Mouse (Mus musculus): ENCODE data around the gene Adcy4.
A peak's percentile ranks its signal among the peaks of the same experiment; 100 is the strongest.

Gene Adcy4

DNA sequence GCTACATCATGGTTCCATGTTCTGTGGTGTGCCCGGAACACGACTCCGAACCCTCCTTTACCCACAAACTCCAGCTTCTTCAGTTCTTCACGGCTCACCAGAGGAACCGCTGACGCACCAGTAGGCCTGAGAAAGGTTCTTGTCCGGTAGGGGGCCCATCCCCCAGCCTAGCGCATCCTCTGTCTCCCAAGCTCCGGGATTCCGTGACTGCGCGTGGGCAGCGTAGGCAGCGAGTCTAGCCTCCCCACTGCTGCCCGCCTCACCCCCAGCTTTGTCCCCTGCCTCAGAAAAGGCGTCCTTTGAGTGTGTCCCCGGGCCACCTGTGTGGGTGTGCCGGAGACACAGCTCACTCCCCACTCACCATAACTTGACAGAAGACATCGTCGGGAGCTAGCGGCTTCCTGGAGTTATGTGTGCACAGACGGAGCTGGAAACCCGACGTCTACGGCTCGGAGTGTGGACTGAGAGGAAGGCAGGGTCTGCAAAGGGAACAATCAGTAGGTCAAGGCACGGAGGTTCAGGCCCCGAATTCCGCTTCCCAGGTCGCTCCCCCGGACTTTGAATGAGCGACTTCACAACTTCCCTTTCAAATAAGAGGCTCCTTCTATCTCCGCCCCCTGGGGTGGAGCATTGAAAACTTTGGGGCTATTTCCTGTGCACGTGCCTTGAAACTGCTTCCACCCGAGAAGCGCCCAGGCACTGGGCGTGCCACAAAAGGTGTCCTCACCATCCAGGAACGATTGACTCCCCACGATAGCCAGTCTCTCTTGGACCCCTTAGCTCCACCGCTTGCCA is 4.6 kb upstream of the Adcy4 start, which contains the start of gene Ripk3:
TSS of gene Ripk3 (minus strand) at position 610 of the 795 bp plus-strand sequence.
- DNase-seq (ENCODE audit: extremely low spot score): peak; percentile 36

DNA sequence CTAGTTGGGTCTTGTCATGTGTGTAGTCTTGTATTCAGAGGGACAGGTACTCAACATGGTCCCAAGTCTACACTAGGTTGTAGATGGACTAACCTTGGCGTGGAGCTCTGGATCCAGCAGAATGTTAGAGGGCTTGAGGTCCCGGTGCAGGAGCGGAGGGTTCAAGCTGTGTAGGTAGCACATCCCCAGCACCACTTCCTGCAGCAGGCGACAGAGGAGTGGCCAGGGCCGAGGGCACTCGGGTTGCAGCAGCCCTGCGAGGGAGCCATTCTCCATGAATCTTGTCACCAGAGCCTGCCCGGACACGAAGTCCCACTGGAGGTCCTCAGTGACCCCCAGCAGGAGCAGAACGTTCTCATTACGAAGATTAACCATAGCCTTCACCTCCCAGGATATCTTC is 3.8 kb upstream of the Adcy4 start:
- DNase-seq (ENCODE audit: extremely low spot score): no peak

DNA sequence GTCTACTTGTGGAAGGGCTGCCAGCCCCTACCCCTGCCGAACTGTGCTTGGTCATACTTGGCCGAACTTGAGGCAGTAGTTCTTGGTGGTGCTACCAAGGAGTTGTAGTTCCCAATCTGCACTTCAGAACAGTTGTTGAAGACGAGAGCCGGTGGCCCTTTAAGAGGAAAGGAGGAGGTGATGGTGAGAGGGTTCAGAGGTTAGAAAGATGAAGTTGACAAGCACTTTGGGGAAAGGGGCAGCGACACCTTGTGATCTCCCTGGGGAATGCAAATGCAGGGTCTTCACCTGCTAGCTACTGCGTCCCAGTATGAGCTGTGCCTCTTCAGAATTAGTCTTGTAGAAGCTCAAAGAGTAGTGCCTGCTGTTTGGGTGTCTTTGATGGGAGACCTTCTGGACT is 1.3 kb upstream of the Adcy4 start:
- DNase-seq (ENCODE audit: extremely low spot score): no peak

DNA sequence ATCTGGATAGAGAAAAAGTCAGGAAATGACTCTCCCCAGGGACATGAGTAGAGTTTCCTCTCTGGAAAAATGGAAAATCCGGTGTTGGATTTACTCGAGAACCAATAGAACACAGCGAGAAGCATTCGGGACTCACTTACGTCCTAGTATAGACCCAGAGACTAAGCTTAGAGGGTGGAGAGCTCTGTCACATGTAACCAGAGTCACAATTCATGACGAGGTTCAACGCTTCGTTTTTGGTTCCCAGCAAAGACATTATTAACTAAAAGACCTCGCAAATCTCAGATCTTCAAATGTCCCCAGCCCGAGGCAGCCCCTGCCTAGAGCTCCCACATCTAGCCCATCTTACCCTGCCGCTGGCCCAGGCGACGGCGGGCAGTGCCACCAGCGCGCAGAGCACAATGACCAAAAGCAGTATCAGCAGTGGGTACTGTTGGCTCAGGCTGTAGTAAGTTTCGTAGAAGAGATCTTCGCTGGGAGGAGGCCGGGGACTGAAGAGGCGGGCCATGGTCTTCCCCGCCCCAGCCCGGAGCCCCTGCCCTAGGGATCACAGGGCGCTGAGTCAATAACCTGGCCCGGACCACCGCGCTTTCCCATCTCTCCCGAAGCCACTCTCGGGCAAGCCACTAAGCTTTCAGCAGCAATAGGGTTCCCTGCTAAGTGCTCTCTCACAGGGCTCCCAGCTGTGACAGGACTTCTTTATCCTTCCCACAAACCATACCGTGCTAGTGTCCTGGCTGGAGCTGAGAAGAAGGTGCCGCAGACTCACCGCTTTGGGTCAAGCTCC is 531 bp downstream of the Adcy4 start:
- peak; percentile 45 for DNase-seq (ENCODE audit: extremely low spot score)

DNA sequence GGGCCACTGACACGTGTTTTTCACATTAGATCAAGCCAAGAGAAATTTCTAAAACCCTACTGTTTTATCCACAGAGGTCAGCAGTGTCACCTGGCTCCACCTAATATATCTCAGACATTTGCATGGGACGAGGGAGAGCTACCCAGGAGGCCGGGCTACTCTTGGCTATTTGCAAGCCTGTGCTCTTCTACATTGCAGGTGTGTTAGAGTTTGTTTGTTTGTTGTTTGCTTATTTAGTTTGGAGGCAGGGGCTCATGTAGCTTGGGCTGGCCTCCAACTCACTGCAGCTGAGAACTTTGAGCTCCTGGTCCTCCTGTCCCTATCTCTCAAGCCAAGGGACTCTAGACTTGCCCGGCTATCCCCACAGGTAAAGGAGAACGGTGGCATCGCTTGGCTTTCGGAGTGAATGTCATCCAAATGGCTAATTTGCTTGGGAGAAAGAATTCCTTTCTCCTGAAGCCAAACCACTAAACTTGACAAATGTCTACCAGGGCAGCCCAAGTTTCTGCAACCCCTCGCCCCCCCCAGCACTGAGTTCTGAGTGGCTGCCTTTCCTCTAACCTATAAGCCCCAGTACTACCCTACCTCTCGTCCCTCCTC is 1.4 kb downstream of the Adcy4 start:
- DNase-seq (ENCODE audit: extremely low spot score): no peak

DNA sequence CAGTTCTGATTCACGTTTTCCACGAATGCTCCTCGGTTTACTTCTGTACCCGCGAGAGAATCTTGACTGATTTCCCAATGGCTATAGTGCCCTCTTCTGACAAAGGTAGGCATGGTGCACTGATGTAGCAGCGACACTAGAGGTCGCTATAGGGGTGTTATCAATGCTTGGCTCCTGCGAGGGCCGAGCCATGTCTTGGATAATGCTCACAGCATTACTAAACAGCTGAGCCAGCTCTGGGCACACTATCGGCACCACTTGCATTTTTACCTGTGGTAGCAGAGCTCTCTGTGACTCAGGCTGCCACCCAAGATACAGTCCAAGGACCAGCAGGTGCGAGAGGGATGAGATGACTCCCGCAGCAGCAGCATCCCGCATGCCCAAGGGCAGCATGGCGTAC is 2.6 kb downstream of the Adcy4 start:
- DNase-seq (ENCODE audit: extremely low spot score): peak; percentile 71

DNA sequence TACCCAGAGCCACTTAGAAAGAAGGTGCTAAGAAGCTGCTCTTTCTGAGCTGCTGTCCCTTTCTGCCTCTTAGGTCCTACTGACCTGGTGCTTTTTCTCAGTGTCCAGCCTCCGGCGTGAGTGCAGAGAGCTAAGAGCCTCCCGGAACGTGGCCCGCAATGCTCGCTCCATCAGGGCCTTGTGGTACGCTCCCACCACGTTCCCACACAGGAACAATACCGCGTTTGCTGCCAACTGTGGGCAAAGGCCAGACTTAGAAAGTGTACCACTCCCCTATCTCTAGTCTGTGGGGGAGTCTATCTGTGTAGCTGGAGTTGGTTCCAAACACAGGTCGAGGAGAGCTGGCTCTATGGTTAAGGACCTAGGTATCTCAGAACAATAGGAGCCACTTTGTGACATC is 3.2 kb downstream of the Adcy4 start:
- DNase-seq (ENCODE audit: extremely low spot score): no peak

DNA sequence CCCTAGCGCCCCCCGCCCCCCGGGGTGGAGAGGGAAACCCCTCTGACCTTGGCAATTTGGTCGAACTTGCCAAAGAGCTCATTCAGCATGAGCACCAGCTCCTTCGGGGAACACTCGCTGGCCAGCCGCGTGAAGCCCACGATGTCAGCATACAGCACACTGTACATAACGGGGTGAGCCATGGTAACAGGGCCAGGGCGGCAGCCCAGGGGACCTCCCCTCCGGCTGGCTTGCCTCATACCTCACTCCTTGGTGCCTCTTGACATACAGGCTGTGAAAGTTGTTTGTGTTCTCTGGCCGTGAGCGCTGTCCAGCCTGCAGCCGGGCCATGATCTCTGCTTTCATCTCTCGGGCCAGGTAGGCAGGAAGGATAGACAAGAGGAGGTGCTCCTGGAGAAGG is 4.2 kb downstream of the Adcy4 start:
- no peak for DNase-seq (ENCODE audit: extremely low spot score)

DNA sequence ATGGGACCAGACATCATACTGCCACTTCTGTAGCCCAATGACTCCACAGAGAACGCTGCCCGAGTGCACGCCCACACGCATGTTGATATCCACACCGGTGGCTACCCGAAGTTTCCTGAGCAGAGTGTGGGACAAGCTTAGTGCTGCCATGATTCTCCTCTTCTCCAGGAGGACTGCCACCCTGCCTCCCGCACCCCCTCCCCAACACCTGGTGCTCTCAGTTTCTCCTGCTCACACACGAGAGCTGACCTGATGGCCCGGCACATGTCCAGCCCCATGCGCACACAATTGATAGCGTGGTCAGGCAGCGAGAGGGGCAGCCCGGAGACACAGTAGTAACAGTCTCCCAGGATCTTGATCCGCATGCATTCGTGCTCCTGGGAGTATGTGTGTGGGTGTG is 5.2 kb downstream of the Adcy4 start:
- DNase-seq (ENCODE audit: extremely low spot score): no peak

DNA sequence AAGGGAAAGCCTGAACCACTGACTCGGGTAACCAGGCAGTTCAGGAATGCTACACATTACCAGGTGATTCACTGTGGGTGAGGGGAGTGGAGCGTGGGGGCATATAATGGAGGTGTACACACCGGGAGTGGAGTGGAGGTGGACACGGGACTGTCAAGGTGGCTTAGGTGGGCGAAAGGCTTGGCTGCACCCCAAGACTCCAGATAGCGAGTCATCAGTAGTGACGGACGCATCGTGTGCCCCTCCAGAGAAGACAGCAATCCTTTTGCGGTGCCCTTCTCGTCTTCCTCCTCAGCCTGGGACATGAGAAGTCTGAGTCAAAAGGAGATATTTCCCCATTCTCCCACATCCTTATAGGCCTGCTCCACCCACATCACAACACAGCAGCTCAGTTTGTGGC is 6.1 kb downstream of the Adcy4 start:
- no peak for DNase-seq (ENCODE audit: extremely low spot score)

DNA sequence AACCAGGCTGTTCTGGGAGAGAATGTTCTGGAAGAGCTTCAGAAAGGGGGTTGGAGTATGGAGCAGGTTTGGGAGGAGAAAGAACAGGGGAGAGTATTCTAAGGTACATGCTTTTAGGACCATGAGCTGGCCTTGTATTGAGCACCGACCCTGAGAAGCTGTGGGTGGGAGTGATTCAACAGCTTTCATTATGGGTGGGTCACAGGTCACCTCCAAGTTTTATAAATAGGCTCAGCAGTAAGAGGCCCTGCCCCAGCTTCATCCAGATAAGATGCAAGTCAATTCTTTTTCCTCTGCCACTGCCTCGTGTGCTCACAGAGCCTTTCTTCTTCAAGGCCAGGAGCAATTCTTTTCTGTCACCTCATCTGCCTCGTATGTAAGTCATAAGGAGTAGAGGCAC is 6.7 kb downstream of the Adcy4 start:
- DNase-seq (ENCODE audit: extremely low spot score): no peak

DNA sequence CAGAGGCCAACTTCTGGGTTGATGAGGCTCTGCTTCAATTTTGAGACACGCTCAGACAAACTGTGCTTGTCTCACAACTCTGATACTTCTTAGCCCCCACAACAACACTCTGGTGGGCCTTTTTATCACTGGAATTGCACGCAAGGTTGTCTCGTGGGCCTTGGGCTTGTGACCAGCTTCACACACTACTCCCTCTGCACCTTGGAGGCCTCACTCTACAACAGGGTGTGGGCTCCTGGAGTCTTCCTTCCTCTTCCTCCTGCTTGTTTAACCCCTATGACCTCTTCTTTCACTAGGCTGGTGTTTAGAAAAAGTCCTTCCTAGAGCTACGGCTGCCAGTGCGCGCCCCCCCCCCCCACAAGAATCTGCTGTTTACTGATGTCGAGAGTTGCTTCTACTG is 7.2 kb downstream of the Adcy4 start:
- DNase-seq (ENCODE audit: extremely low spot score): no peak

DNA sequence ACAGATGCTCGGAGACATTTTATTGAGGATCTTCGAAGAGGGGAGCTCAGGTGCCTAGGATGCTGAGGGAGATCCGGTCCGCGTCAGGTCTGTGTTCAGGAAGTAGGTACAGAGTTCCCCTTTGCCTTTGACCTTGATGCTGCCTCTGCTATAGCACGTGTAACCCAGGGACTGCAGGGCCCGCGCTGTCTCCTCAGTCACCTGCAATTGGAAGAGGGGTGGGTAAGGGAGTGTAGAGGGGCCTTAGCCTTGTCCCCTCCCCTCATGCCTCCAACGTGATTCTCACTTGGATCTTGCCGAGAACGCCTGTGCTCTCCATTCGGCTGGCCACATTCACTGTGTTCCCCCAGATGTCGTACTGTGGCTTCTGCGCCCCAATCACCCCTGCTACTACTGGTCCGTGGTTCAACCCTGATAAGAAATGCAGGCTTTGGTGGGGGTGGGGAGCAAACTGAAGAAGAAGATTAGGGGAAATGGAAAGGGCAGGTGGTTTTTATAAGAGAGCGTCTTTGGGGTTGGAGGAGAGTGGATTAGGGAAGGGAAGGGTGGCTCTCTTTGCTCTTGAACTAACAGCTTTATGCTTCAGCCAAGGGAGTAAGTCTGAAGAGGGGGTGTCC is 14.7 kb downstream of the Adcy4 start:
- no peak for DNase-seq (ENCODE audit: extremely low spot score)

DNA sequence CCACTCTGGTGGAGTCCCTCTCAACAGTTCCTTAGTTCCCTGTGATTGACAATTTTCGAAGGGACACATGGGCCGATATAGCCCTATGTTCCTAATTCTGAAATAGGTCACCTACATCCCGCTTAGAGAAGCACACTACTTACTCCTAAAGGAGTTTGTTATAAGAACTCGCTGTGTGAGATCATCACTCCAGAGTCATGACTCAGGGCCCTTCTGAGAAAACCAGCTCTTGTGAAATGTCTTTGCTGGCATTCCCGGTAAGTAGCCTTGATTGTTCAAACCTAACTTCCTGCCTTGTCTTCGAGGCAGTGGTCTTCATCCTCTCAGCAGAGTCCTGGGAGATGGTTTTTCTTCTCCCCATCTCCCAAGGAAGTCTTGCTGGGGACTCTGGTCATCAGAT is 15.3 kb downstream of the Adcy4 start:
- DNase-seq (ENCODE audit: extremely low spot score): no peak

DNA sequence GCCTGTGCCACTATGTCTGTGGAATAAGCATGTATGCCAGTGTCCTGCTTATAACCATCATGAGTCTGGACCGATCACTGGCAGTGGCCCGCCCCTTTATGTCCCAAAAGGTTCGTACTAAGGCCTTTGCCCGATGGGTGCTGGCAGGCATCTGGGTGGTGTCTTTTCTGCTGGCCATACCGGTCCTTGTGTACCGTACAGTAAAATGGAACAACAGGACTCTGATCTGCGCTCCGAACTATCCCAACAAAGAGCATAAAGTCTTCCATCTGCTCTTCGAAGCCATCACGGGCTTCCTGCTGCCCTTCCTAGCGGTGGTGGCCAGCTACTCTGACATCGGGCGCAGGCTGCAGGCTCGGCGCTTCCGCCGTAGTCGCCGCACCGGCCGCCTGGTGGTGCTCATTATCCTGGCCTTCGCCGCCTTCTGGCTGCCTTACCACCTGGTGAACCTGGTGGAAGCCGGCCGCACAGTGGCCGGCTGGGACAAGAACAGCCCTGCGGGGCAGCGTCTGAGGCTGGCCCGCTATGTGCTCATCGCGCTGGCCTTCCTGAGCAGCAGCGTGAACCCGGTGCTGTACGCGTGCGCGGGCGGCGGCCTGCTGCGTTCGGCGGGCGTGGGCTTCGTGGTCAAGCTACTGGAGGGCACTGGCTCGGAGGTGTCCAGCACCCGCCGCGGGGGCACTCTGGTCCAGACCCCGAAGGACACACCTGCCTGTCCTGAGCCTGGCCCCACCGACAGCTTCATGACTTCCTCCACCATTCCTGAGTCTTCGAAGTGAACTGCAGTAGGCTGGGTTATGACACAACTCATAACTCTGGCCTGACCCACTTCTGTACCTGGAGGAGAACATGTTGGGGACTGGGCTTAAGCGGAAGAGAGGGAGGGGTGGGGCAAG is 16.1 kb downstream of the Adcy4 start:
- DNase-seq (ENCODE audit: extremely low spot score): peak; percentile 67

DNA sequence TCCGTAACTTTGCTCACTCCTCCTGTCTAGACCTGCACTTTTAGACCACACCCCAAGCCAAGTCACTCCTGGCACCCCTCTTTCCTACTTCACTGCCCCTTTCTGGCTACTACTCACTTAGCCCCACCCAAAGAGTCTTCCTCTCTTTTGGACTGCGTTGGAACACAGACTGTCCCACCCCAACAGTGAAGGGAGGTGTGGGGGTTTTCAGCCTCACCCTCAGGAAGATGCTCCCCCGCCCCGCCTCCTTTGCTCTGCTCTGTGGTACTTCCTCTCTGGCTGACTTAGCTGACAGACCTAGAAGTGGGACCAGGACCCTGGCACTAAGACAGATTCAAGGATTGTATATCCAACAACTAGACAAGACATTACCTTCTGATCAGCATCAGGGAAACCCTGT is 18.2 kb downstream of the Adcy4 start, which contains the start of gene Ltb4r1:
TSS of gene Ltb4r1 (plus strand) at position 267 of the 400 bp plus-strand sequence.
- DNase-seq (ENCODE audit: extremely low spot score): no peak

DNA sequence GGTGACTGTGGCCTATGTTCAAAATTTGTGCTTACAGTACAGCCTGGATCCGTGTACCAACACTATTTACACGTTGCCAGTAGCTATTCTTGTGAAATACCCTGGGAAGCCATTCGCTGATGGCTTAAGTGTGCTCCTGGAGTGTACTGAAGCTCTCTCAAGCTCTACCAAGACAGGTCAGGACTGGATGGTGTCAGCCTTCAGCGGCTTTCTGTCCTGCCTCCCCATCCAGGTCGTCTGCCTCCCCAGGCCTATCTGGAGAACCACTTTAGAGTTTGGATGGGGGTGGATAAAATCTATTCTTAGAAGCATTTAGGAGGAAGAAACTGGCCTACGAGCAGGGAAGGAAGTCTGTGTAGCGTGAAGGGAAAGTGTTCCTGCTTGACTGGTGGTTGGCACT is 20.7 kb downstream of the Adcy4 start:
- DNase-seq (ENCODE audit: extremely low spot score): no peak

DNA sequence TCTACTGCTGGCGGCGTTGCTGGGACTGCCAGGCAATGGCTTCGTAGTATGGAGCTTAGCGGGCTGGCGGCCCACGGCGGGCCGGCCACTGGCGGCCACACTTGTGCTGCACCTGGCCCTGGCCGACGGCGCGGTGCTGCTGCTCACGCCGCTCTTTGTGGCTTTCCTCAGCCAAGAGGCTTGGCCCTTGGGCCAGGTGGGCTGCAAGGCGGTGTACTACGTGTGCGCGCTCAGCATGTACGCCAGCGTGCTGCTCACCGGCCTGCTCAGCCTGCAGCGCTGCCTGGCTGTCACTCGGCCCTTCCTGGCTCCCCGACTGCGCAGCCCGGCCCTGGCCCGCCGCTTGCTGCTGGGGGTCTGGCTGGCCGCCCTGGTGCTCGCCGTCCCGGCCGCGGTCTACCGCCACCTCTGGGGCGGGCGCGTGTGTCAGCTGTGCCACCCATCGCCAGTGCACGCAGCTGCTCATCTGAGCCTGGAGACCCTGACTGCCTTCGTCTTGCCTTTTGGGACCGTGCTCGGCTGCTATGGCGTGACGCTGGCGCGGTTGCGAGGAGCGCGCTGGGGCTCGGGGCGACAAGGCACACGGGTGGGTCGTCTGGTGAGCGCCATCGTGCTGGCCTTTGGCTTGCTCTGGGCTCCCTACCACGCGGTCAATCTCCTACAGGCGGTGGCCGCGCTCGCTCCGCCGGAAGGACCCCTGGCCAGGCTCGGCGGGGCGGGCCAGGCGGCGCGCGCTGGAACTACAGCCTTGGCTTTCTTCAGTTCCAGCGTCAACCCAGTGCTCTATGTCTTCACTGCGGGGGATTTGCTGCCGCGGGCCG is 21.7 kb downstream of the Adcy4 start:
- peak; percentile 78 for DNase-seq (ENCODE audit: extremely low spot score)

DNA sequence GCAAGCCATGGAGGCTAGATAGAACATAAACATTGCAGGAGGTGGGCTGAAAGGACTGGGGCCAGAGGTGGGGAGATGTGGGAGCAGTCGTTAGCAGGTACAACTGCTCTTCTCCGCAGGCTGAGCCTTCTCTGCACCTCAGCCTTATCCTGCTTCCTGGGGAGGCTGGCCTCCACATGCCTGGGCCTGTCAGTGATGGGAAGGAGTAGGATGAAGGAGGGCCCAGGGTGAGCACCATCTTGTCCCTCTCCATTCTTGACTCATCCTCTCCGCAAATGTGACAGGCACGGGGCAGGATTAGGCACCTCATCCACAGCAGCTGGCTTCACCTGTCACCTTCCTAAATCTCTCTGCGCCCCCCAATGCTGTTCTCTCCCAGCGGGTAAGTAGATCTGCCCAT is 22.7 kb downstream of the Adcy4 start, which contains the start of gene Ltb4r2:
TSS of gene Ltb4r2 (plus strand) at position 266 of the 400 bp plus-strand sequence.
- DNase-seq (ENCODE audit: extremely low spot score): no peak

DNA sequence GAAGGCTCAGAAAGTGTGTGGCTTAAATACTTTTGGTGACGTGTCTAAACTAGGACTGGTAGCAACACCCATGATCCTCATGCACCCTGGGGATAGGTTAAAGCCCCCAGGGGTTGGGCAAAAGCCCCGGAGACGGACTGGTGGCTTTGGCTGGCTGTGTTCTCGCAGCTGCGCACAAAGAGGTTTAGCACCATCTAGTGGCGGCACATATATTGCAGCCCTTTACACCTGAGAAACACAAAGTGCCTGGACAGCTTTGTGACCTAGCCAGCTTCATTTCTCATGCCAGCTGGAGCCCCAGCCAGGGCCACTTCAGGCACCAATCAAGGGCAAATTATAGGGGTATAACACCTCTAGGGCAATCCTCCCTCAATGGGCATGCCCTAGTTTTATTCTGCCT is 23.7 kb downstream of the Adcy4 start:
- peak; percentile 85 for DNase-seq (ENCODE audit: extremely low spot score)

Measured in embryo, embryonic 9.5 days (tissue).